Mouse (Mus musculus) gastrocnemius, adult 2 months (tissue): ENCODE data around the gene Il31ra. TPM values are rescaled to one million over a fixed set of nuclear protein-coding genes. Genes with fewer than 3 reads are reported as not detected.
A peak's percentile ranks its signal among the peaks of the same experiment; 100 is the strongest.
"Not testable (repeated sequence)": the region's sequence is repeated elsewhere in the genome, so short reads cannot be mapped to it uniquely, and the experiment has no call there.

Experiments
- DNase-seq: peaks from one replicate; pipeline ENCODE4 v3.0.0; 2022
- H3K27ac ChIP-seq: fragments of 200-600 bp; 2 replicates; pipeline ENCODE4 v1.8.1; 2022; ENCODE audit warnings: mild to moderate bottlenecking
- H3K4me3 ChIP-seq: fragments of 200-600 bp; 2 replicates; pipeline ENCODE4 v1.8.1; 2022; ENCODE audit warnings: mild to moderate bottlenecking, moderate library complexity
- CTCF ChIP-seq: fragments of 200-600 bp; IDR thresholded peaks from 2 replicates; pipeline ENCODE4 v1.8.1; 2022; ENCODE audit warnings: antibody characterized with exemption, mild to moderate bottlenecking, moderate library complexity
- intact Hi-C: fragments of 180-260 bp; cut with DNase I; formaldehyde crosslinking; loops from one replicate; pipeline ENCODE4 v1.15.1; 2025
- total RNA-seq, 2 experiments: library from RNA; stranded (reverse); gene quantifications; 2 replicates each; pipeline ENCODE4 v1.2.3; 2021

Gene Il31ra
- total RNA-seq, 2 experiments from 2014 or later = 0.14 TPM; not detected in 1

GRCm38 (mm10) chr13:112589625-112590024 lies 4.5 kb downstream of the Il31ra start:
- no peak for DNase-seq
- no peak for TF ChIP-seq CTCF
- H3K4me3 ChIP-seq = no peak overlapping the region
- no peak overlapping the region for H3K27ac ChIP-seq
- intact Hi-C loops = no loop called here

GRCm38 (mm10) chr13:112584556-112585237 lies 9.5 kb downstream of the Il31ra start:
- no peak for TF ChIP-seq CTCF
- Histone ChIP-seq H3K27ac (no peak overlapping the region), H3K4me3 (no peak overlapping the region)
- DNase-seq = no peak
- intact Hi-C loops = no loop called here

GRCm38 (mm10) chr13:112582291-112582690 lies 11.9 kb downstream of the Il31ra start:
- no peak for DNase-seq
- no peak for TF ChIP-seq CTCF
- no peak overlapping the region for H3K27ac ChIP-seq
- intact Hi-C loops = no loop called here
- no peak overlapping the region for H3K4me3 ChIP-seq

GRCm38 (mm10) chr13:112581796-112582195 lies 12.4 kb downstream of the Il31ra start:
- TF ChIP-seq CTCF = no peak
- no peak for DNase-seq
- no peak overlapping the region for H3K4me3 ChIP-seq
- no peak overlapping the region for H3K27ac ChIP-seq
- intact Hi-C loops = no loop called here

- Histone ChIP-seq H3K4me3 (no peak overlapping the region), H3K27ac (no peak overlapping the region)
- no peak for TF ChIP-seq CTCF
- intact Hi-C loops = no loop called here
- DNase-seq = no peak
These were observed 13.4 kb downstream of the Il31ra start for GRCm38 (mm10) chr13:112580590-112581320.

GRCm38 (mm10) chr13:112578041-112578440 lies 16.1 kb downstream of the Il31ra start:
- peak; percentile 98 for DNase-seq
- H3K27ac ChIP-seq, intact Hi-C loops, H3K4me3 ChIP-seq: not testable (repeated sequence)

GRCm38 (mm10) chr13:112573800-112574199 lies 20.4 kb downstream of the Il31ra start:
- TF ChIP-seq CTCF = no peak
- no peak overlapping the region for H3K4me3 ChIP-seq
- no peak for DNase-seq
- no peak overlapping the region for H3K27ac ChIP-seq
- intact Hi-C loops = no loop called here

GRCm38 (mm10) chr13:112570768-112571167 lies 23.4 kb downstream of the Il31ra start:
- Histone ChIP-seq H3K27ac (no peak overlapping the region), H3K4me3 (no peak overlapping the region)
- intact Hi-C loops = no loop called here
- no peak for TF ChIP-seq CTCF
- no peak for DNase-seq

GRCm38 (mm10) chr13:112569606-112570005 lies 24.6 kb downstream of the Il31ra start:
- intact Hi-C loops = no loop called here
- no peak for TF ChIP-seq CTCF
- Histone ChIP-seq H3K27ac (no peak overlapping the region), H3K4me3 (no peak overlapping the region)
- DNase-seq = no peak

GRCm38 (mm10) chr13:112560554-112561138 lies 33.5 kb downstream of the Il31ra start:
- Histone ChIP-seq H3K4me3 (no peak overlapping the region), H3K27ac (no peak overlapping the region)
- intact Hi-C loops = no loop called here
- DNase-seq = no peak
- TF ChIP-seq CTCF = no peak

GRCm38 (mm10) chr13:112556501-112556900 lies 37.7 kb downstream of the Il31ra start:
- H3K27ac ChIP-seq = no peak overlapping the region
- no peak for DNase-seq
- TF ChIP-seq CTCF = no peak
- intact Hi-C loops = no loop called here
- no peak overlapping the region for H3K4me3 ChIP-seq

- no peak for DNase-seq
- H3K4me3 ChIP-seq = no peak overlapping the region
- intact Hi-C loops = no loop called here
- TF ChIP-seq CTCF = no peak
- H3K27ac ChIP-seq = no peak overlapping the region
These were observed 40.9 kb downstream of the Il31ra start for GRCm38 (mm10) chr13:112553304-112553703.
